Mouse (Mus musculus) left cerebral cortex, postnatal 10 days (tissue): Measurements from ENCODE around the gene Cnksr3. TPM values are rescaled to one million over a fixed set of nuclear protein-coding genes. Genes with fewer than 3 reads are reported as not detected.
A peak's percentile ranks its signal among the peaks of the same experiment; 100 is the strongest.

ENCODE experiments used
- DNase-seq, 2 experiments: peaks; one replicate each; pipeline ENCODE4 v3.0.0; 2021 to 2022; ENCODE audit warnings: low spot score in 2 of 2, mixed read lengths in 1 of 2; ENCODE audit errors: extremely low spot score in 1 of 2
- intact Hi-C: fragments of 180-260 bp; cut with DNase I; formaldehyde crosslinking; loops from one replicate; pipeline ENCODE4 v1.15.1; 2025
- total RNA-seq, 2 experiments: library from RNA; stranded (reverse); gene quantifications; 2 replicates each; pipeline ENCODE4 v1.2.3; 2021

The Cnksr3 gene
- total RNA-seq, 2 experiments from 2014 or later: 5.4 to 7.8 TPM

DNA sequence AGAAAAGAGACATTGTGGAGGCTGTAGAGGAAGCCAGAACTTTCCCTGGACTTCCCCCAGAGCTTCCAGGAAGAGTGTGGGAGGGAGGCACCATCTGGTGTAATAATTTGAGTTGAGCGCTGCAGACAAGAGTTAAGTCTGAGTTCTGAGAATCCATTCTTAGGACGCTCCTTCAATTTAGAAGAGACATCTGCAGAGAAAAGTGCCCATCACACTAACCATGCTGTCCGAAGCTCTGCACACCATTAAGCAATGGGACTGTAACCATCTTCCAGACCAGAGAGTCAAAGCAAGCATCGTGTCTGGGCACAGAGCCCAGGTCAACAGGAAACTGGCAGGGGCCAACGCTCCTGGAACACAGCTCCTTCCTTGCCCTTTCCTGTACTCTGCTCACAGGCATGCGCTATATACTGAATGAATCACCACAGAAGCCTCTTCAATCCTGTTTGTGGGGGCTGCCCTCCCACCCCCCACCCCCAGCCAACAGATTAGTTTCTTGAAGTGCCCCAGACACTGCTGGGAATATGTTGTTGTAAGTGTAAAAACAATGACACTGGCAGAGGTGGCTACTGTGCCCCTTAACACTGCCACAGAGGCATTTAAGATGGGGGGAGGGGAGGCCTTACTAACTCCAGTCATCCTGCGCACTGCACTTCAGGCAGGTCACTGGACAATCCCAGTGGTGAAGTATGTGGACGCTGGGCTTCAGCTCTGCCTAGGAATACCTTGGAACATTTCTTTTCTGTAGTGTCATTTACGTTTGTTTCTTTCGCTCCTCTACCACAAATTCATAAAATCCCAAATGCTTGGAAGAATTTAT is 93.6 kb downstream of the Cnksr3 start:
- intact Hi-C loops: no loop called here
- DNase-seq: peak; percentile 36 to 76

- DNase-seq: no peak
- intact Hi-C loops: no loop called here
Measured at GRCm38 (mm10) chr10:7117785-7118184, 94.3 kb downstream of the Cnksr3 start.

DNA sequence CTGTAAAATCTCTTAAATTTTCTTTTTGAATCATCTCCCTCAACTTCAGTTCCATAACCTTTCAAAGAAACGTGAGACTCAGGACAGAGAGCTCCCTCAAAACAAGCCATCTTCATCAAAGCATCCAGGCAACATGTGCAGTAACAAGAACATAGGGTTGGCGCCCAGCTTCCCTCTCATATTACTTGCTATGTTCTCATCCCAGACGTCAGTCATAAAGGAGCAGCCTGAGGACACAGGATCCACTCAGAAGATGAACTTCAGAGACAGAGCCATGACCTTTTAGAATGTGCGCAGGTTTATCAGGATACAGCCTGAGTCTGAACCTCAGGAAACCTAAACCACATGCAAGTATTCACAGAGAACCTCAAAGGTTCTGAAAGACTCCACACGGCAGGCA is 97.2 kb downstream of the Cnksr3 start:
- intact Hi-C loops: no loop called here
- DNase-seq: no peak

DNA sequence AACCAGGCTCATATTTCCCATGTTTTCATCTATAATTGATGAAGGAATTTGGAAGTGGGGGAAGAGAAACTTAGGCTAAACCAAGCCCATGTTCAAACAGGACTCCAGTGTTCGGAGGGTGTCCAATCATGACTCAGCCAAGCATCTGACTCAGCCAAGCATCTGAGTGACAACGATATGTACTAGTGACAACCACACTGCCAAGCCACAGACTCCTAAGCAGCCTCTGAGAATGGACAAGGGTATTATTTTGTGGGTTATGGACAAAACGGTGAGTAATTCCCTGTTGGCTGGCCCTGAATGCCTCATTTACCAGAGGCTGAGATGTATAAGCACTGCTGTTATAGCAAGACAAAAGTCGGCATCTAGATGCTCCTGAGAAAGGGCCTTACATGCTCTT is 98.3 kb downstream of the Cnksr3 start:
- no peak for DNase-seq
- intact Hi-C loops: no loop called here

DNA sequence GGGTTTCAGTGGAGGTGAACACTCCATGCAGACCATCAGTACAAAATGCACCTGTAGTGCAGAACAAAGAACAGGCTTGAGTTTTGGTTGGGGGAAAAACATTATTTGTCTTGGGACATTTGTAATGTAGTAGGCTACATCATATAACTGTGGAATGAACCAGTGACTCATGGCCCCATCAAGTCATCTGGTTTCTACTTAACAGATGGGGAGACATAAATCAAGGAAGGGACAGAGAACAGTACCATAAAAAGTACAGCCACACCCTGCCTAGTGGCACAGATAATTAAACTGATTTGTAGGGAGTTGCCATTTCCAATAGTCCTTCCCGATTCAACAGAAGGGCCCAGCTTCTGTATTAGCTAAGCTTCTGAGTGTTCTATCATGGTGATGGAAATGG is 98.9 kb downstream of the Cnksr3 start:
- intact Hi-C loops: no loop called here
- no peak for DNase-seq

DNA sequence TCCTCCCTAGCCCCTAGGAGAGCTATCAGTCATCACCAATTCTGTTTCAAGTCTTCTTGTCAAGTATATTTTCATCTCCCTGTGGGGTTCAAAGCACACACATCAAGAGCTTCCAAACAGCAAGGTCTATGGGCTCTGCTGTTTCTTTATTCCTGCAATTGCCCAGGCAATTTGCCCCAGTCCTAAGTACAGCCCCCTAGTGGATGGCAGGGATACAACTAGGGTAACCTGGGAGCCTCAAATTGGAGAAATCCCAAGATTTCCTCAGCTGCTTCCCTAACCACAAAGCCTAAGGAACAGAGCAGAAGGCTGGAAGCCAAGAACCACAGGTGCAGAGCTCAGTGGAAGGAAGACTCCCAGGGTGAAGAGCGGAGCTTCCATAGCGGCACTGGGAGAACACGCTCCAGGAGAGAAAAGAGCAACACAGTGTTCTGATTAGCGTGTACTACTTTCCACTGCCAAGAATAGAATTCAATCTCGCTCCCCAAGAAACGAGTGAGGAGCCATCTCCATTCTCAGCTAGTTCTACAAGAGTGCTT is 100.5 kb downstream of the Cnksr3 start:
- intact Hi-C loops: no loop called here
- peak in 1 of 2 experiments; percentile 47 for DNase-seq

GRCm38 (mm10) chr10:7103872-7104271 is 108.2 kb downstream of the Cnksr3 start:
- intact Hi-C loops: no loop called here
- no peak for DNase-seq

- no peak for DNase-seq
- intact Hi-C loops: loop anchor here (5.0 kb wide), 1 partner anchor 191 kb away; no protein-coding TSS in a partner anchor
Measured at GRCm38 (mm10) chr10:7077971-7078370, 134.1 kb downstream of the Cnksr3 start.

GRCm38 (mm10) chr10:7077389-7077808 is 134.6 kb downstream of the Cnksr3 start:
- no peak for DNase-seq

DNA sequence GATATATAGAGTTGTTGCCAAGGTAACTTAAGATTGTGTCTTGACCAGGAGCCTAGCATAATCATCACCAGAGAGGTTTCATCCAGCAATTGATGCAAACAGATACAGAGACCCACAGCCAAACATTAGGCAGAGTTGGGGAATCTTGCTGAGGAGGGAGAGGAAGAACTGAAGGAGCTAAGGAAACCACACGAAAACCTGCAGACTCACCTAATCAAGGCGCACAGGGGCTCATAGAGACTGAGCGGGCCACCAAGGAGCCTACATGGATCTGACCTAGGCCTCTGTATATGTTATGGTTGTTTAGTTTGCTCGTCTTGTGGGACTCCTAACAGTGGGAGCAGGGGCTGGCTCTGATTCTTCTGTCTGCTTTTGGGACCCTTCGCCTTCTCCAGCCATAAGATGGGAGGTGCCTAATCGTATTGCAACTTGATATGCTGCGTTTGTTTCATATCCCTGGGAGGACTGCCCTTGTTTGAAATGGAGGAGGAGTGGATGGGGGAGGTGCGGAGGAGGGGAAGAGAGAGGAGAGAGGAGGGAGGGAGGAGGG is 135.3 kb downstream of the Cnksr3 start:
- intact Hi-C loops: loop anchor here (5.0 kb wide), 1 partner anchor 189 kb away; no protein-coding TSS in a partner anchor
- no peak for DNase-seq

More at GRCm38 (mm10) chr10:7077389-7077808, 134.6 kb downstream of the Cnksr3 start:
- intact Hi-C loops: loop anchor here (5.0 kb wide), 1 partner anchor 190 kb away; no protein-coding TSS in a partner anchor

- intact Hi-C loops: loop anchor here (5.0 kb wide), 1 partner anchor 189 kb away; no protein-coding TSS in a partner anchor
- DNase-seq: peak; percentile 78 to 81
Measured at GRCm38 (mm10) chr10:7076201-7076600, 135.8 kb downstream of the Cnksr3 start.

DNA sequence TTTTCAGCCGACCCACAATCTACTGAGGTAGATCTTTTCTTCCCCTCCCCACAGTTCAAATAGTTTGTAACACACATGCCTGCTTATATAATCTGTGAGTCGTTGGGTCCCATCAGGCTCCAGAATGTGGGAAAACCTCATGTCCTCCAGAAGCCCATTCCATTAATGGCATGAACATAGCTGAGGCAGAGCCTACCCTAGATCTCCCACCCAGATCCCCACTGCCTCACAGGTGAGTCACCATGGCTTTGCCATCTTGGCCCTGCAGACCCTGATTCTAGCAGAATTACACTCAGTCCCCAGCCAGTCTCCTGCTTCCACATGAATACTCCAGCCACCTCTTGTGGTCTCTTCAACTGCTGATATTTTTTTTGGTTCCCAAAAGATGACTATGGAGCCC is 136.4 kb downstream of the Cnksr3 start:
- DNase-seq: no peak
- intact Hi-C loops: loop anchor here (5.0 kb wide), 1 partner anchor 188 kb away; no protein-coding TSS in a partner anchor

DNA sequence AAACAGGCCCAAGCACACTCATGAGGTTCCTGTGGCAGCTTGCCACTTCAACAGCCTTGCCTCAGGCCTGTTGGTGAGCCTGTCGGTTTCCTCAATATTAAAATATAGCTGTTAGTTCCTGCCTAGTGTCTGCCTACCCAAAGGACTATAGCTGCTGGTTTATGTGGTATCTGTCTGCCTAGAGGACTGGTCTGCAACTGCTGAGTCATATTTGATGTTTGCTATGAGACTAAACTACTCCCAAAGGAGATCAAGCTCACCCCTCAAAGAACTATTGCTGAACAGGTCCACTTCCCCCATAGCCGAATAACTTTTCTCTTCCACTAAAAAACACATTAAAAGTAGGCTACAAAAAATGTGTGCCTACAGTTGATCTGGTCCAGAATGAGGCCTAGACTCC is 137.8 kb downstream of the Cnksr3 start:
- intact Hi-C loops: no loop called here

GRCm38 (mm10) chr10:7070924-7071323 is 141.1 kb downstream of the Cnksr3 start:
- intact Hi-C loops: no loop called here
- no peak for DNase-seq

More for the DNA sequence above, 137.8 kb downstream of the Cnksr3 start:
- no peak for DNase-seq

GRCm38 (mm10) chr10:7070100-7070835 is 141.8 kb downstream of the Cnksr3 start:
- no peak for DNase-seq
- intact Hi-C loops: no loop called here

GRCm38 (mm10) chr10:7069090-7069489 is 142.9 kb downstream of the Cnksr3 start:
- intact Hi-C loops: no loop called here
- no peak for DNase-seq
